Mouse (Mus musculus): ENCODE results near the gene Zfp523. TPM values are rescaled to one million over a fixed set of nuclear protein-coding genes. Genes with fewer than 3 reads are reported as not detected.

Zfp523 gene
- 10 to 100 TPM; 22.5 to 60.9 (median 33.4) TPM for total RNA-seq (2018; cell fraction: chromatin; rRNA removed)
- total RNA-seq (2018; cell fraction: cytosol; rRNA removed) = 10 to 100 TPM in 2 of 26 experiments, 1 to 10 TPM in 24; 4.3 to 10.7 (median 7.5) TPM
- 10 to 100 TPM in 25 of 26 experiments, 1 to 10 TPM in 1; 9.6 to 56.5 (median 24.2) TPM for total RNA-seq (2018; cell fraction: nucleus; rRNA removed)
- 7.5 to 11.9 TPM (median 11.7 TPM) in 3 replicates for polyA plus RNA-seq (2018)

DNA sequence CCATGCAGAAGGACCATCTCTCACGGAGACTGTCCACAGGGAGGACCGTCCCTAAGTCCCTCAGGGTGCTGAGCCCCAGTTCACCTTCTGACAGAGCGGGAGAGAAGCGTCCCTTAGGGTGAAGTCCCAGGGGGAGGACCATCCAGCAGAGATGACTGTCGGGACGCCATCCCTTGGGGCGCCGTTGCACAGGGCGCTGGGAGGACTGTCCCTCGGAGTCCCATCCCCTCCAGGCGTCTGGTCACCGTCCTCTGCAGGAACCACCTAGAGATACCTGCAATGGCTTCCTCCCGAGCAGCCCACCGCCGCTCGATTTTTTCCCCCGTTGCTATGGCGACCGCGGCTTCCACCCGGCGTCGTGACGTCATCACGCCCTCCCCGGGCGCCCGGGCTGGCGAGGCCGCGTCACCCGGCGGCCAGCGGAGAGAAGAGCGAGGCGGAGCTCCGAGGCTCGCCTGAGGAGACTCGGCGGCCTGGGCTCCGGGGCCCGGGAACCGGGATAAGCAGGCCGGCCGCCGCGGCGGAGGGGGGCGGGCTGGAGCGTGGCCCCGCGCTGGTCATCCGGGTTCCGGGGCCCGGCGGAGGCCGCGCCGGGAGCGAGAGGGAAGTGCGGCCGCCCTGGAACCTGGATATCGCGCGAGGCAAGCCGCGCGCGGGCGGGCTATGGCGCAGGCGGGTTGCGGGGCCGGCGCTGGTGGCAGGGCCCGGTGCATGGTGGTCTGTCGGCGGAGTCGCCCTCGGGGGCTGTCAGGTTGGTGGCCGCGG, at the start of gene Zfp523:
Gene Zfp523, plus strand, starts transcription at position 355 of the 765 bp plus-strand sequence.
- Histone ChIP-seq H3K36me3 (ENCODE audit: inconsistent target) (no peaks in the 10 kb centered on the region), H3K79me2 (ENCODE audit: inconsistent target) (no peaks in the 10 kb centered on the region), H3K4me3 (ENCODE audit: inconsistent target) (peak within 1 kb of the TSS; percentile 60), H3K27ac (no peak within 1 kb of the TSS)
- WGBS (ENCODE audit: missing documents) = under 1% methylated on average over 77 of the region's 82 CpGs

GRCm38 (mm10) chr17:28129796-28130195, 47.1 kb upstream of the Zfp523 start:
- 99% methylated on average over 5 of the region's 5 CpGs for WGBS (ENCODE audit: missing documents)
- no peaks in the 10 kb centered on the region for H3K36me3 ChIP-seq (ENCODE audit: inconsistent target)
- no peak overlapping the region for H3K27ac ChIP-seq
- no peaks in the 10 kb centered on the region for H3K79me2 ChIP-seq (ENCODE audit: inconsistent target)
- H3K4me3 ChIP-seq (ENCODE audit: inconsistent target) = no peak overlapping the region

DNA sequence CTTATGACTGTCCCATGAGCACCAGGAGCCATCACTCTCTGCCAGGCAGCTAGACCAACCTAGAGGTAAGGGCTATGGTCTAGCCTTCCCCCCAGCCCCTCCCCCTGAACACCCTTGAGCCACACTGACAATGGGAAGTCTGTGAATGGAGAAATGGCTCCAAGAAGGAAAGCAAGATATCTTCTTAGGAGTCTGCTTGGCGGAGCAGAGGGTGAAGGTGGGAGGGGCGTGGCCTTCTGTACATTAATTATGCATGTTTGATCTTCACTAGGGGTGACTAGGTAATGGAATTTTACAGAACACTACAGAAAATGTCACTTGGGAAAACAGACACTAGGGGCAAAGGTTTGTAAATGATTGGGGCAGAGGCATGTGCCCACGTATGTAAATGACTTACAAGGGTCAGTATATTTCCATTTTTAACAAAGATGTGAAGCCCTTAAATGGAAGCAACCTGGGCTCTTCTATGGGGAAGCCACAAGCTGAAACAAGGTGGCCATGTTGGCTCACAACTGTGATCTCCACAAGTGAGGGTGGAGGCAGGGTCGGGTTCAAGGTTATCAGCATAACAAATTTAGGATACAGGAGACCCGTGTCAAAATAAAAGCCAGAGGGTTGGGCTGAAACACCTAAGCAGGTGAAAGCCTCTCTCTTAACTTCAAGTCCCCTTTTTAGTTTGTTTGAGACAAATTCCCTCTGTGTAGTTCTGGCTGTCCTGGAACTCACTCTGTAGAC, 46.4 kb upstream of the Zfp523 start:
- H3K4me3 ChIP-seq (ENCODE audit: inconsistent target) = no peak overlapping the region
- no peak overlapping the region for H3K27ac ChIP-seq
- no peaks in the 10 kb centered on the region for H3K79me2 ChIP-seq (ENCODE audit: inconsistent target)
- no peaks in the 10 kb centered on the region for H3K36me3 ChIP-seq (ENCODE audit: inconsistent target)
- 87% methylated on average over 5 of the region's 5 CpGs for WGBS (ENCODE audit: missing documents)

DNA sequence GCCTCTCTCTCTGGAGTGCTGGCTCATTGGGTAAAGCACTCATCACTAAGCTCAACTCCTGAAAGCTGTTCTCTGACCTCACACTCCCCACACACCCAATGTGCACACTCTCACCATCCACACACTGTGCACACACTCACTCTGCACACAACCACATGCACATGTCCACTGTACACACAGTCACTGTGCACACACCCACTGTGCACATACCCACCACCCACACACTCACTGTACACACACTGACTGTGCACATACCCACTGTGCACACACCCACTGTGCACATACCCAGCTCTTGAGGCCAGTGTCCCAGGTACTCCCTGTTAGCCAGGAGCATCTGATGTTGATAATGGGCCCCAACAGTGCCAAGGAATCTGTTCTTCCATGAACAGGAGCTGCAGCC, 45.8 kb upstream of the Zfp523 start:
- Histone ChIP-seq H3K4me3 (ENCODE audit: inconsistent target) (no peak overlapping the region), H3K79me2 (ENCODE audit: inconsistent target) (no peaks in the 10 kb centered on the region), H3K36me3 (ENCODE audit: inconsistent target) (no peaks in the 10 kb centered on the region), H3K27ac (no peak overlapping the region)

- no peaks in the 10 kb centered on the region for H3K79me2 ChIP-seq (ENCODE audit: inconsistent target)
- H3K4me3 ChIP-seq (ENCODE audit: inconsistent target) = no peak overlapping the region
- H3K27ac ChIP-seq = no peak overlapping the region
- no peaks in the 10 kb centered on the region for H3K36me3 ChIP-seq (ENCODE audit: inconsistent target)
- 5% methylated on average over 14 of the region's 14 CpGs for WGBS (ENCODE audit: missing documents)
Observed at GRCm38 (mm10) chr17:28133193-28133592, 43.7 kb upstream of the Zfp523 start.

DNA sequence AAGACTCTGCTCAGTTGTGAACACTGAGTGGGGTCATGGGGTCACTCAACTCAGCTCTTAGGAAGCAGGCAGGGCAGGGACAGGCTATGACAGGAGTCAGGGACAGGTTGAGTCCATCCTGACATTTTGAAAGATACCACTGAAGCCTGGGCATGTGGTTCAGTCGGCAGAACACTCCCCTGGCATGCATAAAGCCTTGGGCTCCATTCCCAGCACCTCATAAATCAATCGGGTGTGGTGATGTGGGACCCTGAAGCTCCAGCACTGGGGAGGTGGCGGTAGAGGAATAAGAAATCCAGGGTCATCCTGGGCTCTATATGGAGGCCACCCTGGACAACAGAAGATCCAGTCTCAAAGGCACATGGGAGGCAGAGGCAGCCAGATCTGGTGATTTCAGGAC, 41.4 kb upstream of the Zfp523 start:
- no peaks in the 10 kb centered on the region for H3K36me3 ChIP-seq (ENCODE audit: inconsistent target)
- no peak overlapping the region for H3K4me3 ChIP-seq (ENCODE audit: inconsistent target)
- WGBS (ENCODE audit: missing documents) = 87% methylated on average over 3 of the region's 3 CpGs
- H3K79me2 ChIP-seq (ENCODE audit: inconsistent target) = no peaks in the 10 kb centered on the region
- no peak overlapping the region for H3K27ac ChIP-seq

- H3K4me3 ChIP-seq (ENCODE audit: inconsistent target) = no peak overlapping the region
- no peaks in the 10 kb centered on the region for H3K36me3 ChIP-seq (ENCODE audit: inconsistent target)
- WGBS (ENCODE audit: missing documents) = 79% methylated on average over 5 of the region's 5 CpGs
- no peaks in the 10 kb centered on the region for H3K79me2 ChIP-seq (ENCODE audit: inconsistent target)
- H3K27ac ChIP-seq = no peak overlapping the region
Observed at GRCm38 (mm10) chr17:28136266-28136665, 40.7 kb upstream of the Zfp523 start.

- H3K36me3 ChIP-seq (ENCODE audit: inconsistent target) = no peaks in the 10 kb centered on the region
- H3K27ac ChIP-seq = no peak overlapping the region
- whole genome bisulfite sequencing (ENCODE audit: missing documents) = 90% methylated on average over 8 of the region's 8 CpGs
- H3K4me3 ChIP-seq (ENCODE audit: inconsistent target) = no peak overlapping the region
- H3K79me2 ChIP-seq (ENCODE audit: inconsistent target) = no peaks in the 10 kb centered on the region
Observed at GRCm38 (mm10) chr17:28138013-28138412, 38.9 kb upstream of the Zfp523 start.

GRCm38 (mm10) chr17:28138685-28139084, 38.2 kb upstream of the Zfp523 start:
- Histone ChIP-seq H3K36me3 (ENCODE audit: inconsistent target) (no peaks in the 10 kb centered on the region), H3K4me3 (ENCODE audit: inconsistent target) (no peak overlapping the region), H3K27ac (no peak overlapping the region), H3K79me2 (ENCODE audit: inconsistent target) (no peaks in the 10 kb centered on the region)
- WGBS (ENCODE audit: missing documents) = 91% methylated on average over 9 of the region's 9 CpGs

DNA sequence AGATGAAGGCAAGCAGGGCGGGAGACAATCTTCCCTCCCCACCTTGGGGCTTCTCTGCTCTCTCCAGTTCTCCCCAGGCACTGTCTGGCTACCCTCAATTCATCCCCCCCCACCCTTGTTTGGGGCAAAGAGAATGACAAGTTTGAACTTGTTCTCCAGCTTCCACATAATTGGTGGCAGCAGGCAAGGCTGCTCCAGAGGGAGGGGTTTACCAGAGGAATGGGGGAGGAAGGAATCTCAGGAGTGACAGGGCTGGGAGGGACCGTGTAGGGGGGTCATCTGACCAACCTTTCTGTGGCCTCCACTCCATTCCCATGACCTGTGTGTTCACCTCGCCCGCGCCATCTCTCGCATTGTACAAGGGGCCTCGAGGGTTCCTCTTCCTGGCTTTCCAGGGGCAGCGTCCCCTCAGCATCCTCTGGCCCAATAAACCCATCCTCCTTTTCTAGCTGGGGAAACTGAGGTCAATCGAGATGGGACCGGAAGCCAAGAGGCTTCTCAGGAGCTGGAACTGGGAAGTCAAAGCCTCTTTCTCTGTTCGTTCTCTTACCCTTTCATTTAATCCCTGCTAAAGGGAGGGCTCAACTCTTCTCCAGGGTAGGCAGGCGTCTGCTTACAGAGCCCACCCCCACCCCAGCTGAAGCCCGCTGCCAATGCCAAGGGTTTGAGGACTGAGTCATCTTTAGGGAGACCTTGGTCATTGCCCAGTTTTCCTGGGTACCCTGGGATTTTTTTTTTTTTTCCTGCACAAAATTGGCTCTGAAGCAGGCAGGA, 36.3 kb upstream of the Zfp523 start:
- no peak overlapping the region for H3K27ac ChIP-seq
- no peaks in the 10 kb centered on the region for H3K36me3 ChIP-seq (ENCODE audit: inconsistent target)
- 66% methylated on average over 13 of the region's 13 CpGs for WGBS (ENCODE audit: missing documents)
- no peak overlapping the region for H3K4me3 ChIP-seq (ENCODE audit: inconsistent target)
- no peaks in the 10 kb centered on the region for H3K79me2 ChIP-seq (ENCODE audit: inconsistent target)

GRCm38 (mm10) chr17:28141205-28141650, 35.7 kb upstream of the Zfp523 start:
- H3K36me3 ChIP-seq (ENCODE audit: inconsistent target) = no peaks in the 10 kb centered on the region
- H3K79me2 ChIP-seq (ENCODE audit: inconsistent target) = no peaks in the 10 kb centered on the region
- 30% methylated on average over 15 of the region's 15 CpGs for WGBS (ENCODE audit: missing documents)
- H3K4me3 ChIP-seq (ENCODE audit: inconsistent target) = no peak overlapping the region
- no peak overlapping the region for H3K27ac ChIP-seq

DNA sequence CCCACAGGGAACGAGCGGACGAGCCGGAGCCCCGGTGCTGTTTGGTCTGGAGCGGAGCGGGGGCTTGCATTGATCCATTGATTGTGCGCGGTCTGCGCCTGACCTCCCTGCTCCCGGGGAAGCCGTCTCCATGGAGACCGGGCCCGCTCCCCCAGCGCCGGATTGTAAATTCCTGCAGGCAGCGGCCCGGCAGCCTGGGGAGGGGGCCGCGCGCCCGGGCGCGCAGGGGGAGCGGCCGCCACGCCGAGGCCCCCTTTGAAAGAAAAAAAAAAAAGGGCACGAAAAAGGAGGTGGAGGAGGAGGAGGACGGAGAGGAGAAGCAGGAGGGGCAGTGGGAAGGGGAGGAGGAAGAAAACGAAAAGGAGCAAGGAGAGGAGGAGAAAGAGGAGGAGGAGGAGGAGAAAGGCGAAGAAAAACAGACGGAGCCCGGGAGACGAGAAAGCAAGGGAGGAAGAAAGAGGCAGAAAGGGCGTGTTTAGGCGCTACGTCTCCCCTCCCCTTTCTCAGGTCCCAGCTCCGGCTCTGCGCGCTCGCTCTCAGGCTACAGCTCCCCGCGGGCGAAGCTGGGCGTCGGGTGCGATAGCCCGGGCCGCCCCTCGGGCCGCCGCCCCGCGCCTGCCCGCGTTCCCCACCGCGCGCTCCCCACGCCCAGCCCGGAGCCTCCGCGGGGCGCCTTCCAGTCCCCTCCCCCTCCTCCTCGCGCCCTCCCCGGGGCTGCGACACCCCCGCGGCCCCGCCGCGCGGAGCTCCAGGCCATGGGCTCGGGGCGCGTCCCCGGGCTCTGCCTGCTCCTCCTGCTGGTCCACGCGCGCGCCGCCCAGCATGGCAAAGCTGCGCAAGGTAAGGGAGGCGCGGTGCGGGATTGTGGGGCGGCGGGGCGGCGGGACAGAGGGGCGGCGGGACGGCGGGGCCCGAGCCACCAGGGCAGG, 34.9 kb upstream of the Zfp523 start, which contains the start of gene Scube3:
Gene Scube3, plus strand, starts transcription at position 371 of the 929 bp plus-strand sequence.
- 2% methylated on average over 82 of the region's 97 CpGs for WGBS (ENCODE audit: missing documents)
- Histone ChIP-seq H3K79me2 (ENCODE audit: inconsistent target) (no peaks in the 10 kb centered on the region), H3K36me3 (ENCODE audit: inconsistent target) (no peaks in the 10 kb centered on the region), H3K27ac (no peak within 1 kb of the TSS), H3K4me3 (ENCODE audit: inconsistent target) (no peak within 1 kb of the TSS)

DNA sequence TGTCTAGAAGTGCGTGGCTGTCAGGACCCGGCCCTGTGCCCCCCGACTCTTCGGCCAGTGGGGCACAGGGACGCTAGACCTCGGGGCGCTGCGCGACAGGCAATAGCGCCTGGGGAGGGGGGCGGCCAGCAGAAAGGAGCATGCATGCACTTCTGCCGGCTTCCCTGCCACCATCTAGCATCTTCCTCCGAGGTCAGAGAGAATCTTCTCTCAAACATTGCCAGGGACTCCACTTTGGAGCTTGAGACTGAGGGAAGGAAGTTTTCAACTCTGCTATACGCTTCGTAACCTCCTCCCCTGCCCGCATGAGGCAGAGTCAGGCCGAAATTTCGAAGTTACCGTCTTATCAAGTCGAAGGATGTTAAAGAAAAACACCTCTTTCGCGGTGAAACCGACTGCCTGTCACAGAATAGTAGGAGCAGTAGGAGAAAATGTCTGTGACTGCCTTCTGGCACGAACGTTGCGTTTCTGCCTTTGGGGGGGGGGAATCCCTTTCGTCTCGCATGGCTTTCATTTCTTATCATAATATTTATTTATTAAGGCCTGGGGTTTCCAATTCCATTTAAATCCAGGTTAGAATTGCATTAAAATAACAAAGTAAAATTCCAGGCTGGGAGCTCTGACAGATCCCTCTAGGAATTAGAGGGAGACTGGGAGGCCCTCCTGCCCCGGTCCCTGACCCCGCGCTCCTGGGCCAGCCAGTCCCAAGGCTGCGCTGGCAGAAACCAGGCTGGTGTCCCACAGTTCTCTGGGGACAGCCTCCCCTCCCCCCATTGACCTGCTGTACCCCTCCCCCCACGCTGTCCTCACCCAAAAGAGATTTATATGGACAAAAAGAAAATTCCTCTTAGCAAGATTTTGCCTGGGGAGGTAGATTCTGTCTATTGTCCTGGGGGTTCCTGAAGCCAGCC, 34.0 kb upstream of the Zfp523 start:
- no peak overlapping the region for H3K27ac ChIP-seq
- no peaks in the 10 kb centered on the region for H3K79me2 ChIP-seq (ENCODE audit: inconsistent target)
- WGBS (ENCODE audit: missing documents) = 2% methylated on average over 33 of the region's 33 CpGs
- no peaks in the 10 kb centered on the region for H3K36me3 ChIP-seq (ENCODE audit: inconsistent target)
- no peak overlapping the region for H3K4me3 ChIP-seq (ENCODE audit: inconsistent target)
